Mouse (Mus musculus) liver, embryonic 13.5 days (tissue): Measurements from ENCODE around the gene Hand1. TPM values are rescaled to one million over a fixed set of nuclear protein-coding genes. Genes with fewer than 3 reads are reported as not detected.
"Not testable (repeated sequence)": the region's sequence is repeated elsewhere in the genome, so short reads cannot be mapped to it uniquely, and the experiment has no call there.

ENCODE experiments used
- ATAC-seq: fragments of 200-750 bp; cut with Nextera tagmentation; 2 replicates; pipeline ENCODE4 v1.8.0; 2017; ENCODE audit warnings: low read depth, mild to moderate bottlenecking, moderate number of reproducible peaks, moderate library complexity
- DNase-seq: peaks from one replicate; pipeline ENCODE4 v3.0.0; 2022
- H3K27ac ChIP-seq: fragments of 300-500 bp; sonication (generic); 2 replicates; pipeline ENCODE4 v1.5.1; 2015; ENCODE audit warnings: moderate library complexity, mild to moderate bottlenecking, inconsistent platforms
- H3K27me3 ChIP-seq: fragments of 300-500 bp; sonication (generic); 2 replicates; pipeline ENCODE4 v1.6.1; 2015; ENCODE audit warnings: mild to moderate bottlenecking, inconsistent platforms
- H3K36me3 ChIP-seq: fragments of 300-500 bp; sonication (generic); 2 replicates; pipeline ENCODE4 v1.6.1; 2015; ENCODE audit warnings: mild to moderate bottlenecking, inconsistent platforms
- H3K4me1 ChIP-seq: fragments of 300-500 bp; sonication (generic); replicated peaks from 2 replicates; pipeline ENCODE4 v1.6.1; 2015; ENCODE audit warnings: inconsistent platforms
- H3K4me2 ChIP-seq: fragments of 300-500 bp; sonication (generic); 2 replicates; pipeline ENCODE4 v1.6.1; 2015; ENCODE audit warnings: inconsistent platforms, mild to moderate bottlenecking, moderate library complexity
- H3K4me3 ChIP-seq: fragments of 300-500 bp; sonication (generic); replicated peaks from 2 replicates; pipeline ENCODE4 v1.5.1; 2015; ENCODE audit warnings: mild to moderate bottlenecking, inconsistent platforms
- H3K9ac ChIP-seq: fragments of 300-500 bp; sonication (generic); 2 replicates; pipeline ENCODE4 v1.6.1; 2015; ENCODE audit warnings: mild to moderate bottlenecking, inconsistent platforms
- H3K9me3 ChIP-seq: fragments of 300-500 bp; sonication (generic); replicated peaks from 2 replicates; pipeline ENCODE4 v1.6.1; 2016; ENCODE audit warnings: inconsistent platforms
- WGBS: fragments of 180-500 bp; shearing (Covaris S2); methylation state at CpG from one replicate; pipeline ENCODE4 v1.1.7; 2015; ENCODE audit not compliant: insufficient replicate concordance; 5-methylcytosine and 5-hydroxymethylcytosine counted together
- polyA plus RNA-seq: library from polyadenylated mRNA; unstranded; fragments of >200 nt; fragmentation: Nextera tagmentation; extraction: Ambion mirVana; gene quantifications from 2 replicates; pipeline ENCODE4 v1.2.1, GENCODE M21; 2015

The Hand1 gene
- polyA plus RNA-seq, 1 experiment from 2014 or later, result 0.48 TPM

GRCm38 (mm10) chr11:57846421-57847363, 14.1 kb upstream of the Hand1 start:
- not testable (repeated sequence) for H3K9me3 ChIP-seq, H3K4me1 ChIP-seq, H3K36me3 ChIP-seq, DNase-seq, H3K4me3 ChIP-seq, H3K27ac ChIP-seq, H3K9ac ChIP-seq, ATAC-seq, H3K4me2 ChIP-seq
- peaks cover 55% of the 10 kb centered on the region for H3K27me3 ChIP-seq
- 65% methylated on average over 9 of the region's 9 CpGs for WGBS

GRCm38 (mm10) chr11:57841391-57841790, 8.8 kb upstream of the Hand1 start:
- no peak overlapping the region for H3K4me2 ChIP-seq
- peaks cover 85% of the 10 kb centered on the region for H3K27me3 ChIP-seq
- DNase-seq (no peak), ATAC-seq (no peak)
- no peak overlapping the region for H3K27ac ChIP-seq
- H3K36me3 ChIP-seq, result no peaks in the 10 kb centered on the region
- H3K4me3 ChIP-seq, result no peak overlapping the region
- 44% methylated on average over 7 of the region's 7 CpGs for WGBS
- H3K9me3 ChIP-seq, result no peaks in the 10 kb centered on the region
- no peak overlapping the region for H3K9ac ChIP-seq
- no peaks in the 10 kb centered on the region for H3K4me1 ChIP-seq

- Histone ChIP-seq H3K27ac (no peak overlapping the region), H3K36me3 (no peaks in the 10 kb centered on the region), H3K4me1 (no peaks in the 10 kb centered on the region), H3K9ac (no peak overlapping the region), H3K4me3 (no peak overlapping the region), H3K4me2 (no peak overlapping the region), H3K27me3 (peaks cover 88% of the 10 kb centered on the region), H3K9me3 (no peaks in the 10 kb centered on the region)
- DNase-seq (no peak), ATAC-seq (no peak)
- 25% methylated on average over 10 of the region's 10 CpGs for WGBS
Observed at GRCm38 (mm10) chr11:57840986-57841385, 8.4 kb upstream of the Hand1 start.

GRCm38 (mm10) chr11:57837861-57838680, 5.5 kb upstream of the Hand1 start:
- no peak for ATAC-seq
- no peaks in the 10 kb centered on the region for H3K36me3 ChIP-seq
- WGBS, result 16% methylated on average over 22 of the region's 22 CpGs
- H3K27ac ChIP-seq, result no peak overlapping the region
- H3K9me3 ChIP-seq, result no peaks in the 10 kb centered on the region
- no peak overlapping the region for H3K4me2 ChIP-seq
- H3K4me3 ChIP-seq, result no peak overlapping the region
- H3K27me3 ChIP-seq, result peaks cover 99% of the 10 kb centered on the region
- no peak for DNase-seq
- no peak overlapping the region for H3K9ac ChIP-seq
- H3K4me1 ChIP-seq, result no peaks in the 10 kb centered on the region

- H3K27me3 ChIP-seq, result peaks cover 99% of the 10 kb centered on the region
- no peak for DNase-seq
- H3K9ac ChIP-seq, result no peak overlapping the region
- WGBS, result 2% methylated on average over 38 of the region's 38 CpGs
- H3K9me3 ChIP-seq, result no peaks in the 10 kb centered on the region
- H3K4me1 ChIP-seq, result no peaks in the 10 kb centered on the region
- H3K36me3 ChIP-seq, result no peaks in the 10 kb centered on the region
- no peak overlapping the region for H3K27ac ChIP-seq
- no peak for ATAC-seq
- no peak overlapping the region for H3K4me3 ChIP-seq
- H3K4me2 ChIP-seq, result no peak overlapping the region
Observed at GRCm38 (mm10) chr11:57836872-57837680, 4.5 kb upstream of the Hand1 start.

GRCm38 (mm10) chr11:57836401-57836800, 3.8 kb upstream of the Hand1 start:
- WGBS, result 8% methylated on average over 9 of the region's 9 CpGs
- Histone ChIP-seq H3K4me1 (no peaks in the 10 kb centered on the region), H3K9me3 (no peaks in the 10 kb centered on the region), H3K4me3 (no peak overlapping the region), H3K9ac (no peak overlapping the region), H3K36me3 (no peaks in the 10 kb centered on the region), H3K4me2 (no peak overlapping the region), H3K27me3 (peaks cover 99% of the 10 kb centered on the region), H3K27ac (no peak overlapping the region)
- ATAC-seq (no peak), DNase-seq (no peak)

GRCm38 (mm10) chr11:57835931-57836330, 3.3 kb upstream of the Hand1 start:
- 9% methylated on average over 3 of the region's 3 CpGs for WGBS
- Histone ChIP-seq H3K9ac (no peak overlapping the region), H3K27me3 (peaks cover 99% of the 10 kb centered on the region), H3K4me2 (no peak overlapping the region), H3K4me3 (no peak overlapping the region), H3K27ac (no peak overlapping the region), H3K36me3 (no peaks in the 10 kb centered on the region), H3K9me3 (no peaks in the 10 kb centered on the region), H3K4me1 (no peaks in the 10 kb centered on the region)
- ATAC-seq, result no peak
- no peak for DNase-seq

GRCm38 (mm10) chr11:57835331-57835730, 2.7 kb upstream of the Hand1 start:
- no peaks in the 10 kb centered on the region for H3K4me1 ChIP-seq
- DNase-seq (no peak), ATAC-seq (no peak)
- 25% methylated on average over 2 of the region's 2 CpGs for WGBS
- no peaks in the 10 kb centered on the region for H3K36me3 ChIP-seq
- H3K4me2 ChIP-seq, result no peak overlapping the region
- peaks cover 99% of the 10 kb centered on the region for H3K27me3 ChIP-seq
- H3K9me3 ChIP-seq, result no peaks in the 10 kb centered on the region
- no peak overlapping the region for H3K9ac ChIP-seq
- H3K27ac ChIP-seq, result no peak overlapping the region
- H3K4me3 ChIP-seq, result no peak overlapping the region

GRCm38 (mm10) chr11:57834031-57834430, 1.4 kb upstream of the Hand1 start:
- DNase-seq (no peak), ATAC-seq (no peak)
- H3K9ac ChIP-seq, result no peak overlapping the region
- H3K4me1 ChIP-seq, result no peaks in the 10 kb centered on the region
- no peak overlapping the region for H3K4me3 ChIP-seq
- H3K4me2 ChIP-seq, result no peak overlapping the region
- H3K36me3 ChIP-seq, result no peaks in the 10 kb centered on the region
- peaks cover 99% of the 10 kb centered on the region for H3K27me3 ChIP-seq
- H3K27ac ChIP-seq, result no peak overlapping the region
- WGBS, result 27% methylated on average over 6 of the region's 6 CpGs
- H3K9me3 ChIP-seq, result no peaks in the 10 kb centered on the region

- no peak for ATAC-seq
- no peak overlapping the region for H3K4me3 ChIP-seq
- peaks cover 99% of the 10 kb centered on the region for H3K27me3 ChIP-seq
- H3K9me3 ChIP-seq, result no peaks in the 10 kb centered on the region
- 4% methylated on average over 30 of the region's 30 CpGs for WGBS
- DNase-seq, result no peak
- no peaks in the 10 kb centered on the region for H3K4me1 ChIP-seq
- H3K36me3 ChIP-seq, result no peaks in the 10 kb centered on the region
- no peak overlapping the region for H3K9ac ChIP-seq
- no peak overlapping the region for H3K4me2 ChIP-seq
- no peak overlapping the region for H3K27ac ChIP-seq
Observed at GRCm38 (mm10) chr11:57833296-57833977, 819 bp upstream of the Hand1 start.
